Mouse (Mus musculus) small intestine, adult 2 months (tissue): ENCODE data around the gene Gp1ba.

Source experiments
- CTCF ChIP-seq: fragments of 200-500 bp; IDR thresholded peaks from 2 replicates; pipeline ENCODE4 v1.5.1; 2012; ENCODE audit warnings: low read depth, mild to moderate bottlenecking, control low read depth, inconsistent platforms, low read length, moderate library complexity, mixed read lengths; ENCODE audit not compliant: insufficient replicate concordance, insufficient read length; ENCODE audit errors: extremely low read depth
- POLR2A ChIP-seq: fragments of 200-500 bp; IDR thresholded peaks from 2 replicates; pipeline ENCODE4 v1.6.1; 2012; ENCODE audit warnings: low read depth, mild to moderate bottlenecking, control low read depth, inconsistent platforms, low read length, moderate library complexity

GRCm38 (mm10) chr11:70596094-70596493, 42.8 kb upstream of the Gp1ba start:
- TF ChIP-seq CTCF: no peak
- no peak for TF ChIP-seq POLR2A
